Mouse (Mus musculus) kidney, embryonic 14.5 days (tissue): ENCODE results near the gene Trim52. TPM values are rescaled to one million over a fixed set of nuclear protein-coding genes. Genes with fewer than 3 reads are reported as not detected.

Experiments used
- ATAC-seq: fragments of 200-750 bp; cut with Nextera tagmentation; 2 replicates; pipeline ENCODE4 v1.8.0; 2017; ENCODE audit warnings: moderate number of reproducible peaks, mild to moderate bottlenecking, moderate TSS enrichment, moderate library complexity; ENCODE audit not compliant: low FRiP score, low TSS enrichment
- H3K27ac ChIP-seq: fragments of 300-500 bp; sonication (generic); 2 replicates; pipeline ENCODE4 v1.5.1; 2014; ENCODE audit warnings: low read depth, mild to moderate bottlenecking, low read length, moderate library complexity, mixed read lengths
- H3K27me3 ChIP-seq: fragments of 300-500 bp; sonication (generic); 2 replicates; pipeline ENCODE4 v1.6.1; 2014; ENCODE audit warnings: mild to moderate bottlenecking, low read length; ENCODE audit not compliant: control insufficient read depth, insufficient read depth
- H3K36me3 ChIP-seq: fragments of 300-500 bp; sonication (generic); 2 replicates; pipeline ENCODE4 v1.6.1; 2014; ENCODE audit warnings: low read length, mixed read lengths; ENCODE audit not compliant: control insufficient read depth, insufficient read depth
- H3K4me1 ChIP-seq: fragments of 300-500 bp; sonication (generic); 2 replicates; pipeline ENCODE4 v1.6.1; 2014; ENCODE audit warnings: low read length, mixed read lengths; ENCODE audit not compliant: control insufficient read depth, insufficient read depth
- H3K4me2 ChIP-seq: fragments of 300-500 bp; sonication (generic); replicated peaks from 2 replicates; pipeline ENCODE4 v1.6.1; 2014; ENCODE audit warnings: low read depth, mild to moderate bottlenecking, low read length
- H3K4me3 ChIP-seq: fragments of 300-500 bp; sonication (generic); 2 replicates; pipeline ENCODE4 v1.5.1; 2014; ENCODE audit warnings: mild to moderate bottlenecking, low read length
- H3K9ac ChIP-seq: fragments of 300-500 bp; sonication (generic); 2 replicates; pipeline ENCODE4 v1.6.1; 2014; ENCODE audit warnings: low read depth, mild to moderate bottlenecking, low read length, moderate library complexity
- H3K9me3 ChIP-seq: fragments of 300-500 bp; sonication (generic); 2 replicates; pipeline ENCODE4 v1.6.1; 2016; ENCODE audit warnings: low read length; ENCODE audit not compliant: control insufficient read depth
- WGBS: fragments of 180-500 bp; shearing (Covaris S2); extraction: QIAGEN DNeasy Blood & Tissue Kit; methylation state at CpG from one replicate; pipeline ENCODE4 v1.1.7; 2014; 5-methylcytosine and 5-hydroxymethylcytosine counted together
- polyA plus RNA-seq: library from polyadenylated mRNA; unstranded; fragments of >200 nt; fragmentation: Nextera tagmentation; extraction: Ambion mirVana; gene quantifications from 2 replicates; pipeline ENCODE4 v1.2.1, GENCODE M21; 2014

Gene Trim52
- polyA plus RNA-seq, 1 experiment from 2014 or later, result not detected

DNA sequence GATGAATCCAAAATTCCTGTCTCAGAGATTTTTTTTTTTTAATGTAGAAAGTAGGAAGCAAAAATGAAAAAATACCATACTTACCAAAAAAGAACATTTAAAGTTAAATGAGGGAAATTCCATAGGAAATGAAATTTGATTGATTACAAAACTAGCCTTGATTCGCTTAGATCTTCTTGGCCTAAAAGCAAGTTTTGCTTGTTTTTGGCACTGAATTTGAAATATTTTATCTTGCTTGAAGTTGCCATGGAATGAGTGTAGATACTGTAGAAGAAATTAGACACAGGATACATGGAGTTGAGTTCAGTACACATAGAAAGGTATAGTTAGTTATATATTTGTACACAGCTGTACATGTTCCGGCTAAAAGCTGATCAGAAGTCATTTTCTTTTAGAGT is 73.7 kb downstream of the Trim52 start:
- Histone ChIP-seq H3K4me2 (no peak overlapping the region), H3K36me3 (no peaks in the 10 kb centered on the region), H3K27me3 (no peaks in the 10 kb centered on the region), H3K9ac (no peak overlapping the region), H3K9me3 (no peaks in the 10 kb centered on the region), H3K4me1 (no peaks in the 10 kb centered on the region), H3K4me3 (no peak overlapping the region), H3K27ac (no peak overlapping the region)
- 73% methylated on average over 2 of the region's 2 CpGs for WGBS
- no peak for ATAC-seq

DNA sequence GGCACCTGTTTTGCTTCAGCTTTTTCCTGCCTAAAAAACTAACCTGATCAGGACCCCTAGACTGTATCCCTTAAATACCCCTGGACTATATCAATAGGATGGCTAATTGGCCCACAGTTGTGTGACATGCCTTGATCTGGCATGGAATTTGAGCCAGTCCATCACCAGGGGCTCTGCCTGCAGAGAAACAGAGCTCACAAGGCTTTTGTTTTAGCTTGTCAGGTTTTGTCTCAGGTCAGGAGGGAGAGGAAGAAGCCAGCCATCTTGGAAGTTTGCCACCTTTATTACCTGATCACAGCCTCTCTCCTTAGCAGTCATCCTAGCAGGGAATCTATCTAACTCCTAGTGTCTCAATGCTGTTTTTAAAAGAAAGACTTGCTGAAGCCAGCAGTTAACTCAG is 74.6 kb downstream of the Trim52 start:
- Histone ChIP-seq H3K27me3 (no peaks in the 10 kb centered on the region), H3K4me1 (no peaks in the 10 kb centered on the region), H3K9me3 (no peaks in the 10 kb centered on the region), H3K36me3 (no peaks in the 10 kb centered on the region), H3K9ac (no peak overlapping the region), H3K4me2 (no peak overlapping the region), H3K4me3 (no peak overlapping the region), H3K27ac (no peak overlapping the region)
- ATAC-seq, result no peak

DNA sequence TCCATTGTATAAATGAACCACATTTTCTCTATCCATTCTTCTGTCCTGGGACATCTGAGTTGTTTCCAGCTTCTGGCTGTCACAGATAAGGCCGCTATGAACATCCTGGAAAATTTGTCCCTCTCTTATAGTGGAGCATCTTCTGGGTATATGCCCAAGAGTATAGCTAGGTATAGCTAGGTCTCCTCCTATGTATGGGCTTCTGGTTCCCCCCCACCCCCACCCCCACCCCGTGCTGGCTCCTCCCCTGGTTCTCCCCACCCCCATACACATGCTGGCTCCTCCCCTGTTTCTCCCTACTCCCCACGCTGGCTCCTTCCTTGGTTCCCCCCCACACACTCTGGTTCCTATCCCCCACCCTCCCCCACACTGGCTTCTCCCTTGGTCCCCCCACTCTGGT is 78.0 kb downstream of the Trim52 start:
- no peaks in the 10 kb centered on the region for H3K27me3 ChIP-seq
- no peak overlapping the region for H3K4me3 ChIP-seq
- H3K9ac ChIP-seq, result no peak overlapping the region
- H3K4me1 ChIP-seq, result no peaks in the 10 kb centered on the region
- no peak overlapping the region for H3K27ac ChIP-seq
- 86% methylated on average over 3 of the region's 3 CpGs for WGBS
- no peak overlapping the region for H3K4me2 ChIP-seq
- no peaks in the 10 kb centered on the region for H3K9me3 ChIP-seq
- H3K36me3 ChIP-seq, result no peaks in the 10 kb centered on the region
- no peak for ATAC-seq

Other genes starting within 250 kb of the Trim52 start
- gene Spry2, start 209.4 kb upstream of the Trim52 start, polyA plus RNA-seq, result 56.3 and 77.5 TPM in 2 replicates